Mouse (Mus musculus) C2C12 (cell line): ENCODE data around the gene Nhlh2. TPM values are rescaled to one million over a fixed set of nuclear protein-coding genes. Genes with fewer than 3 reads are reported as not detected.
A peak's percentile ranks its signal among the peaks of the same experiment; 100 is the strongest.

Experiments
- H3K27me3 ChIP-seq: one replicate; pipeline ENCODE4 v1.6.1; 2011; ENCODE audit not compliant: control insufficient read depth, insufficient read depth, insufficient read length
- H3K36me3 ChIP-seq: one replicate; pipeline ENCODE4 v1.6.1; 2011; ENCODE audit not compliant: control insufficient read depth, insufficient read depth
- H3K4me3 ChIP-seq: one replicate; pipeline ENCODE4 v1.5.1; 2011; ENCODE audit warnings: mild to moderate bottlenecking, control low read depth; ENCODE audit not compliant: poor library complexity, insufficient read depth, severe bottlenecking
- H3K79me2 ChIP-seq: one replicate; pipeline ENCODE4 v1.6.1; 2011; ENCODE audit not compliant: control insufficient read depth, insufficient read depth
- H3K79me3 ChIP-seq: one replicate; pipeline ENCODE4 v1.6.1; 2011; ENCODE audit warnings: low read depth, control low read depth
- H3ac ChIP-seq: one replicate; pipeline ENCODE3; 2011; ENCODE audit warnings: low read depth; ENCODE audit not compliant: control insufficient read depth, insufficient read length
- CEBPB ChIP-seq: IDR thresholded peaks from one replicate; pipeline ENCODE4 v1.6.1; 2011; ENCODE audit warnings: low read depth, mild to moderate bottlenecking, control low read depth, moderate library complexity
- CTCF ChIP-seq: IDR thresholded peaks from one replicate; pipeline ENCODE4 v1.5.1; 2011; ENCODE audit not compliant: control insufficient read depth, insufficient read depth, insufficient read length
- FOSL1 ChIP-seq: IDR thresholded peaks from one replicate; pipeline ENCODE4 v1.8.0; 2011; ENCODE audit warnings: mild to moderate bottlenecking, low read length; ENCODE audit not compliant: poor library complexity, insufficient read depth, severe bottlenecking
- MAX ChIP-seq: IDR thresholded peaks from one replicate; pipeline ENCODE4 v1.6.1; 2011; ENCODE audit warnings: mild to moderate bottlenecking, control low read depth
- MYOD1 ChIP-seq: IDR thresholded peaks from one replicate; pipeline ENCODE4 v1.6.1; 2011; ENCODE audit warnings: low read depth; ENCODE audit not compliant: control insufficient read depth, insufficient read length
- MYOG ChIP-seq: IDR thresholded peaks from one replicate; pipeline ENCODE4 v1.6.1; 2011; ENCODE audit not compliant: control insufficient read depth, insufficient read length; ENCODE audit errors: extremely low read depth
- USF1 ChIP-seq: IDR thresholded peaks from one replicate; pipeline ENCODE4 v1.6.1; 2011; ENCODE audit warnings: low read depth, mild to moderate bottlenecking, control low read depth, moderate library complexity
- polyA plus RNA-seq: library from polyadenylated mRNA; unstranded; fragments of >200 nt; fragmentation: generic; extraction: Trizol; gene quantifications from one replicate; pipeline ENCODE4 v1.2.1, GENCODE M21; 2012; ENCODE audit warnings: missing spikeins

Gene Nhlh2
- polyA plus RNA-seq, 1 experiment, result 0.02 TPM

GRCm38 (mm10) chr3:102052036-102052435, 42.2 kb downstream of the Nhlh2 start:
- Histone ChIP-seq H3K27me3 (no peaks in the 10 kb centered on the region), H3K36me3 (no peaks in the 10 kb centered on the region), H3K4me3 (no peak overlapping the region), H3K79me3 (no peaks in the 10 kb centered on the region), H3ac (no peak overlapping the region), H3K79me2 (no peaks in the 10 kb centered on the region)
- TF ChIP-seq CTCF (no peak), USF1 (no peak), MYOG (no peak), MYOD1 (no peak), FOSL1 (no peak)

GRCm38 (mm10) chr3:102053293-102053692, 43.4 kb downstream of the Nhlh2 start:
- no peak overlapping the region for H3ac ChIP-seq
- H3K79me3 ChIP-seq, result no peaks in the 10 kb centered on the region

GRCm38 (mm10) chr3:102055878-102056277, 46.0 kb downstream of the Nhlh2 start:
- Histone ChIP-seq H3K79me3 (no peaks in the 10 kb centered on the region), H3K27me3 (no peaks in the 10 kb centered on the region), H3K36me3 (no peaks in the 10 kb centered on the region), H3K4me3 (no peak overlapping the region), H3K79me2 (no peaks in the 10 kb centered on the region), H3ac (no peak overlapping the region)
- TF ChIP-seq USF1, result no peak
- no peak for TF ChIP-seq MYOD1
- TF ChIP-seq CEBPB, result no peak
- no peak for TF ChIP-seq CTCF
- TF ChIP-seq MAX, result no peak
- TF ChIP-seq MYOG, result no peak
- no peak for TF ChIP-seq FOSL1

More at GRCm38 (mm10) chr3:102053293-102053692, 43.4 kb downstream of the Nhlh2 start:
- Histone ChIP-seq H3K4me3 (no peak overlapping the region), H3K27me3 (no peaks in the 10 kb centered on the region), H3K36me3 (no peaks in the 10 kb centered on the region), H3K79me2 (no peaks in the 10 kb centered on the region)
- TF ChIP-seq MAX, result no peak
- TF ChIP-seq CEBPB, result no peak
- no peak for TF ChIP-seq FOSL1
- TF ChIP-seq MYOG, result no peak
- TF ChIP-seq CTCF, result no peak
- TF ChIP-seq MYOD1, result no peak
- TF ChIP-seq USF1, result no peak

- Histone ChIP-seq H3K4me3 (no peak overlapping the region), H3ac (no peak overlapping the region), H3K27me3 (no peaks in the 10 kb centered on the region), H3K79me3 (no peaks in the 10 kb centered on the region), H3K79me2 (no peaks in the 10 kb centered on the region), H3K36me3 (no peaks in the 10 kb centered on the region)
- TF ChIP-seq CTCF (no peak), MYOD1 (no peak), USF1 (no peak), MAX (no peak), MYOG (no peak)
Observed at GRCm38 (mm10) chr3:102060065-102060464, 50.2 kb downstream of the Nhlh2 start.

- no peaks in the 10 kb centered on the region for H3K79me3 ChIP-seq
- H3K27me3 ChIP-seq, result no peaks in the 10 kb centered on the region
- H3K79me2 ChIP-seq, result no peaks in the 10 kb centered on the region
- no peak for TF ChIP-seq MYOG
- TF ChIP-seq CTCF, result peak; percentile 24
- no peak overlapping the region for H3K4me3 ChIP-seq
- H3K36me3 ChIP-seq, result no peaks in the 10 kb centered on the region
- no peak overlapping the region for H3ac ChIP-seq
Observed at GRCm38 (mm10) chr3:102061923-102062670, 52.2 kb downstream of the Nhlh2 start.

- Histone ChIP-seq H3ac (no peak overlapping the region), H3K27me3 (no peaks in the 10 kb centered on the region), H3K4me3 (no peak overlapping the region), H3K79me2 (no peaks in the 10 kb centered on the region), H3K36me3 (no peaks in the 10 kb centered on the region), H3K79me3 (no peaks in the 10 kb centered on the region)
- TF ChIP-seq FOSL1, result no peak
- no peak for TF ChIP-seq USF1
- no peak for TF ChIP-seq MYOG
- no peak for TF ChIP-seq CEBPB
- TF ChIP-seq MAX, result no peak
- TF ChIP-seq CTCF, result no peak
- TF ChIP-seq MYOD1, result no peak
Observed at GRCm38 (mm10) chr3:102062671-102063010, 52.8 kb downstream of the Nhlh2 start.
